Mouse (Mus musculus): ENCODE results near the gene Smim15. TPM values are rescaled to one million over a fixed set of nuclear protein-coding genes. Genes with fewer than 3 reads are reported as not detected.
A peak's percentile ranks its signal among the peaks of the same experiment; 100 is the strongest.

Gene Smim15
- total RNA-seq (2021), result 41.1 and 42.2 TPM in 2 replicates
- long read RNA-seq, experiment 1, transcript Smim15-201 (3 exons, 1,918 nt), result major isoform, 37 of 45 reads
- long read RNA-seq, experiment 1, partial matches to known transcripts, result 0 of 45 reads
- long read RNA-seq, experiment 1, other reads (novel, unspliced or antisense), result 1 of 45 reads
- long read RNA-seq, experiment 2, transcript Smim15-203 (2 exons, 830 nt), result minor isoform, 6 of 33 reads
- long read RNA-seq, experiment 2, transcript Smim15-201 (3 exons, 1,918 nt), result major isoform, 19 of 33 reads
- long read RNA-seq, experiment 2, partial matches to known transcripts, result 0 of 33 reads
- long read RNA-seq, experiment 2, other reads (novel, unspliced or antisense), result 3 of 33 reads

DNA sequence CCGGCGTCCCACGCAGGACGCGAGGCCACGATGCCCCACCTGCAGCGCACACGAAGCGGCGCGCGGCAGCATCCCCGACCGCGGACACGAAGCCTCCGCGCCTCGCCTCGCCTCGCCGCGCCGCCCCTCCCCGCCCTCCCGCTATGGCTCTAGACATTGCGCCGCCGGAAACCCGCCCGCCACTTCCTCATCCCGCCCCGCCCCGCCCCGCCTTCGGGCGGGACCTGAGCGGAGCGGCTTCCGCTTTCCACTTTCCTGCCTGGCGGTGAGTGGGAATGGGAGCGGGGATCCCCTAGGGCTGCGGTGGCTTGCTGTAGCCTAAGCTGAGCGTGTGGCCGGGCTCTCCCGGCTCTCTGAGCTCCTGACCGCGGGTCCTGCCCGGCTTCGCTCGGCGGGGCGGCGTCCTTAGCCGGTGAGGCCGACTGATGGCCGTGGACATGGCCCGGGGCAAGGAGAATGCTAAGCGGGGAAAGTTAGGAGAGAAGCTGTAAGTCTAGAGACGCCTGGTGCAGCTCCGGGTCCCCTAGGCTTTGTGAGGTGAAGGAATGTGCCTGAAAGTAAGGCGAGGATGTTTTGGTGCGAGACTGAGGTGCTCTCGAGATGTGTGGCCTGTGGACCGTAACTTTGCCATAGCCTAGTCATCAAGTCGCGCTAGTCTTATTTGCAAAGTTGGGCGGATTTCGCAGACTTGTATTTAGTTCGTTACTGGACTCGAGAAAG, at the start of gene Smim15:
TSS of gene Smim15 (plus strand) at position 225 of the 720 bp plus-strand sequence.
- peak; percentile 95 for DNase-seq

DNA sequence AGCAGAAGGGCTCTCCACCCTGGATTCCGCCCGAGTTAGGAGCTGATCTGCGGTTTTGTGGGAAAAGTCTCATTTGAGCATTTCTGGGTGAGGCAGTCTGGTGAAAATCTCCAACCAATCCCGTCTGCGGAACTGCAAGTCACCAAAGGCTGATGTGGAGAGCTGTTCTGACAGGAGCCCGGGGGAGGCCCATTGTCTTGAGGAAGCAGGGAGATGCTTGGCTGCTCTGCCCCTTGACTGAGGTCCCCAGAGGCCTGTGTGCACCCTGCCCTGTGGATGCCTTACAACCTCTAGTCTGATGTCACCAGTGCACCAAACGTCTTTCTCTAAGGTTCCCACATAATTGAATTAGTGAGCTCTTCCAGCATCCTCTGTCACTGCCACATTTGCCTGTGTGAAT, 49.0 kb upstream of the Smim15 start:
- DNase-seq, result no peak

DNA sequence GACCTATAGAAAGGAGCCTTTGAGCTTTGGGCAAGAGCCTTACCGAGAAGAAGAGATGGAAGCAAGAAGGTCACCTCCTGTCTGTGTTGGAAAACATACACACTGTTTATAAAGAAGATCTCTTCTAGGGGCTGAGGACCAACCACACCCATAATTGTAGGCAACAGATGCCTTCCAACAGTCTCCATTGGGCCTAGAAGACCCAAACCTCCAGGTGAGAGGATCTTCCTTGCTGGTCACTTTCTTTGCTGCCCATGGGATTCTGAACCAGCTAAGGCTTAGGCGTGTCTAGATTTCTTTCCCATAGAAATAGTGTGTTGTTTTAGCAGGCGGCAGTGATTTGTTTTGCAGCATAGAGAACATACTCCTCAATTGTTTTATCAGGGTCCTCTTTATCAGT, 47.9 kb upstream of the Smim15 start:
- no peak for DNase-seq

DNA sequence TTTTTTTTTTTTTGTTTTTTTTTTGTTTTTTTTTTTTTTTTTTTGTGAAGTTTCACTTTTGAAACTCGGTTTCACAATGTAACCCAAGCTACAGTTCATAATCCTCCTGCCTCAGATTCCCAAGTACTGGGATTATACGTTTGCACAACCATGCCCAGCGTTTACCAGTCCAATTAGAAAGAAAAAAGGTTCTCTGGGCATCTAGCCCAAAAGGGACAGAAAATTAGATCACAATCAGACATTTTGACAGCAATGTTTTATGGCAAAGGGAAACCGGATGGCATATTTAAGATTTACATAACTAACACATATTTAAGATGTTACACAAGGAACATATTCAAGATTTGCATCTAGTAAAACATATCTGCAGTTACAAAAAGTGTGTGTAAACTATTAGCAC, 36.4 kb upstream of the Smim15 start:
- no peak for DNase-seq

DNA sequence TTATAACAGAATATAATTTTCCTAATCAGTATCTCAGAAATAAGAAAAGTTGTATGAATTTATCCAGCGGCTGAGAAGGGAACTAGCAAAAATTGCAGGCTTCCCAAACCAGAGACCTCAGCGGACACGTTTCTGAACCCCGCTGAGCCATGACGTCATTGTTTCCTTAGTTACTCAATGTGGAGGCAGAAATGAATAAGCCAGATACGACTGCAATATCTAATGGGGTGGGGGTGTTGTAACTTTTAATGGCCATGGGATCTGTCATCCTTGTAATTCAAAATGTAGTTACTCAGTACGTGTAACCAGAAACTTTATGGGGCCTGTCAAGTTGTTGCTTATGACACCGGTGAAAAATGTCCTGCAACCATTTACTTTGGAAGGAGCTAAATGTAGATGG, 31.1 kb upstream of the Smim15 start:
- DNase-seq, result no peak

DNA sequence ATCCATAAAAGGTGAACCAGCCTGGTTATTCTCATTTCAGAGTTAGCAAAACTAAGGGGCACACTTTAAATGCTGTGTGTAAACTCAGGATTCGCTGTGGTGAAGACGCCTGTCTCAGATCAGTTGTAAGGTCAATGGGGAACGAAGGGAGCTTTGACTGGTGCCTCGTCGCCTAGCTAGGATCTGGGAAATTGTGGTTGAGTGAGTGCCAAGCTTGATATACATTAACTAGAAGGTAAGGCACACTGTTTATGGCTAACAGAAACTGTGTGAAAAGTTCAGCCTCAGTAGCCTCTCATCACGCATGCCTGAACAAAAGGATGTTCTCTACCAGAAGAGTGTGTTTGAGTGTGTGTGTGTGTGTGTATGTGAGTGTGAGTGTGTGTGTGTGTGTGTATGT, 30.4 kb upstream of the Smim15 start:
- DNase-seq, result no peak

DNA sequence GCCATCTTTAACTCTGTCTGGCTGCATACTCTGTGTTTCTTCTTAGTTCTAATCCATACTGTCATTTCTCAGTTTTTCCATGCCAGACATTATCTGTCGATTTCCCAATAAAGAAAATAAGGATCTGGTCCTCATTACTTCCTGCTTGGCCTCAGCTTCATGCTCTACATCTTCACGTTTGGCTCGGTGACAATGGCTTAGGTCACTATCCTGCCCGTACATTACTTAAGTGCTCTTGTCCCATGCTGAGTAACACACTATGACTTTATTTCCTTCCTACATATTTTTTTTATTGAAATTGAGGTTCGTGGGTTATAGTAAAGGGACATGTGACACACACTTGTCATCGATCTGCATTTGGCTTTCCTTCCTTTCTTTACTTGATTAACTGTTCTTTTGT, 29.1 kb upstream of the Smim15 start:
- DNase-seq, result no peak

DNA sequence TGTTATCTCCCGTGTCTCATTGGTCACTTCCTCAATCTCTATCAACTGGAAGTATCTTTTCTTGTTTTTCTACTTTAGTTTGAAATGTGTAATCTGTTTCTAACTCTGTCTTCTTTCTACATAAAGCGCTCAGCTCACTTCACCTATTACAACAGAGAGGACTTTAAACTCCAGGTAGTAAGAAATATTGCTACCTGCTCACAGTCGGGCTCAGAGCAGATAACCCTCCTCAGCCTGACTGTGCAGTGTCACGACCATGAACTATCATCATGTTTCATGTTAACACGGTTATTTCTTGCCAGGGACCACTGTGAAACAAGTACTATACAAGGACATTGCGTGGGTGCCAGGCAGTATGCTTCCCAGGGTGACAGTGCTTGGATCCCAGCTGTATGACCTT, 26.9 kb upstream of the Smim15 start:
- no peak for DNase-seq

DNA sequence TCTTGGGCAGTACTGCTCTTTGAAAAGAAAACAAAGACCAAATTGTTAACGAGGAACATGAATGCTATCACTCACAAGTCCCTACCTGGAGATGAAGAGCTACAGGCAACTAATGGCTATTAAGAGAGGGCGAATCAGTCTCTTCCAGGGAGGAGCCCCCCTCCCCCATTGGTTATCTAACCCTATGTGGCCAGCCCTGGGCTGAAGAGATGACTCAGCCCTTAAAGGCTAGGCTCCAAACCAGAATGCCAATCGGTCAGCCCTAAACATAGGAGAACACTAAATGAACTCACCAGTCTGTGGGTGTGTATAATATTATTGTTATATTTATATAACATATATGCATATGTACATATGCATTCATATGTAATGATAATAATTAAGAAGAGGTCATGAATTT, 18.4 kb upstream of the Smim15 start:
- DNase-seq, result no peak

DNA sequence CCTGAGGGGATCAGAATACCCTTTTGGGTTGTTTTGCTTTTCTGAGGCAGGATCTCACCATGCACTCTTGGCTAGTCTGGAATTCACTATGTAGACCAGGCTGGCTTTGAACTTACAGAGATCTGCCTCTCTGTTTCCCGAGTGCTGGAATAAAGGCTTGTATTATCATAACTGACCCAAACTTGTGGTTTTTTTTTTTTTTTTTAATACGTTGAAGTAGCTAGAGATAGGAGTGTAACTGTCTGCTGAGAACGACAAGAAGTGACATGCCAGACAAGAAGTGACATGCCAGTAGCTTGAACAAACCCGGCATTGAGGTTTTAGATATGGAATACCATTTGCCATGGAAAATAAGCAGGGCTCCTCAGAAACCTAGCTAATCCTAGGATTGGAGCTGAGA, 11.5 kb upstream of the Smim15 start:
- no peak for DNase-seq

DNA sequence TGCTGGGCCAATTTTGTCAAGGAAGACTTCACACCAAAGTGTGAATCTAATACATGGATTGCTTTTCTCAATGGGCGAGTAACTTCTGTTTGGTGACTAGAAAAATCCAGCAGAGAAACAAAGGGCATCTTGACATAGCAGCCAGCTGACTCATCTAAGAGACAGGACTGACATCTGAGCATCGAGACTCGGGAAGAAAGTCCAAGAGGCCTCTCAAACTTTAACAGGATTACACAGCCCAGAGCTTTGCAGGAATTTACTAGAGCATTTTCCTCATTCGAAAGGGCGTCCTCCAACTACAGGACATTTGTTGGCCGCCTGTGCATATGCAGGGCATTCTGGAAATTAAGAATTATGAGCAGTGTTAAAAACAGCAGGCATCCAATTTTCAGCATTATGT, 4.9 kb upstream of the Smim15 start:
- no peak for DNase-seq

DNA sequence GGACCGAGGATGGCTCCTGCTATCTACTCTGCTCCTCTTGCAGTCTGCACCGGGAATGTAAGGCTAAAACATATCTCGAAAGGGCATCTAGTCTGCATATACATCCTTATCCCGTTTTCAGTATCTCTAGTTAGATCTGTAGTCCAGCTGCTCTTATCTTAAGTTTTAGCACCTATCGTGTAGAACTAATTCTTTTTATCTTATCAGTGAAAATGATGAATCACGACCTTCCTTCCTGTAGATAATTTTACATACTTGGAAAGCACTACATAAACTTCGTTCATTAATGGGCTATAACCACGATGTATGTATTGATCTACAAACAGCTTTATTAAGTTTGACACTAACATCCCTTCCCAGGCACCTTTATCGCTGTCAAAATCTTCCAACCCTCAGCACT, 4.3 kb upstream of the Smim15 start:
- no peak for DNase-seq

DNA sequence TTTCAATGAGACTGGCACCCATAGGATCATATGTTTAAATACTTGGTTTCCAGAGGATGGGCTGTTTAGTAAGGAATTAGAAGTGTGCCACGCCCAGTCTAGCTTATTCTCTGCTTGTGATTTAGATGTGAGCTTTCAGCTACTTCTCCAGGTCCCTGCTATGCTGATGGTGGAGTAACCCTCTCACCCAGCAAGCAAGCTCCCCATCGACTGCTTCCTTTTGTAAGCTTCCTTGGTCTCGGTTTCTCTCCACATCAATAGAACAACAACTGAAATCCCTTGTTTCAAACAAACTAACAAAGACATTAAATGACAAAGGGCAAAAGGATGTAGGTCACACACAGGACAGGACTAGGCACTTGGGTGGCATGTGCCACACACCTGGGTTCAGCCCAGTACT, 3.8 kb upstream of the Smim15 start:
- no peak for DNase-seq

DNA sequence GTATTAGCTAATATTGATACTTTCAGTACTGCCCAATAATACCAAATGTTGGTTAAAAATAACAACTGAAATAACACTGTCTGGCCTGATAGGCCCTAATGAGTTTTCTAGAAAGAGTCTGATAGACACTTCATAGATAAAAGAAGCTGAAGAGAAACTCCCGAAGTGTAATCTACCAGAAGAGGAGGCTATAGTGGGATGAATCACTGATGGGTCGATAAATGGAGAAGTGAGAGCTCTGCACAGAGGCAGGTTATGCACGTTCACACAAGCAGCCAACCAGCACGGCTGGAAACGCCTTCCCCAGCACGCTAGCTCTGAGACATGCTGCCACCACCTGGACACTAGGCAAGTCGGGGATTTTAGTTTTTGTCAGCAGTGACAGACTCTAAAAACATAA, 2.9 kb upstream of the Smim15 start:
- peak; percentile 87 for DNase-seq

DNA sequence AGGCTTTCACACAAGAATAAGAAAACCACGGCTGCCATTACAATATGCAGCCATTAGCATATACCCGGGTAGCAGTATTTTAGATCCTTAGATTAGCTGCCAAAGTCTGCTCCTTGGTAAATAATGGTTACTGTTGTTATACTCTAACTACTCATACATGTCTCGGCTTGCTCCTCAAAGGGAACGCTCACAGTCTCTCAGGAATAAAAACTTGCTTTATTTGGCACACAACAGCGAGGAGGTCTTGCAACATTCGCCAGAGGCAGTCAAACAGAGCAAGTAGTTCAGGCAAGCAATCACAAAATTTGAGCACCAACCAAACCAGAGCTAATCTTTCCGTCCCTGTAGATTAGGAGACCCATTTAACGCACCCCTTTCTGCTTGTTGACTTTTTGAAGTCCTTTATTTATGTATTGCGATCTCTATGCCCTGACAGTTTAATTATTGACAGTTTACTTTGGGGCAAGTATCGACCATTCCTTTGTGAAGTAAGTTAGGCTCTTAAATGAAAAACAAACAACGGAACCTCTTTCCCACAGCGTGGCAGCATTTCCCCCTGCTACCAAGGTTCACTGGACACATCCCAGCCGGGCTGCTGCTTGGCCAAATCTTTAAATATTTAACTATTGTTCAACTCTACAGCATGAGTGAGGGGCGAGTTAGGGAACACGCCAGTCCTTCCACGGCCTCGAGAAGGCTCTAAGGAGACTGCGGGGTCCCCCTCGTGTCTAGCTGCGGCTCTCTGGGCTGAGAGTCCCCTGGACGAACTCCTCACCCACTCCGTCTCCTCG, 620 bp upstream of the Smim15 start:
- peak; percentile 49 for DNase-seq

DNA sequence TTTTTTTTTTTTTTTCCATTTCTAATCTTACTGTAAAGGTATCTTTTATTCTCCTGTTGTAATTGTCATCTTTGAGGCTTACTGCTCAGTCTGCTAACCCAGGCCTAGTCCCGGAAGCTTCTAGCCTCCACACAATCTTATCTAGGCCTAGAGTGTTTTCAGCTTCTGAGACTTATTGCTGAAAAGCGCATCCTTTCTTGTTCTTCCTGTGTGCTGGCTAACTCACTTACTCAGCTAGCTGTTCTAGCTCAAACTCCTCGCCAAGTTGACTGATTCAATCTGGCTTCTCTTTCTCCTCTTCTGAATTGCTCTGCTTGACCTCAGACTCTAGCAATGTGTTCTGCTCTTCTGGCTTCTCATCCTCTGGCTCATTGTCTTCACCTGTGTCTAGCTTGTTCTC, 1.4 kb downstream of the Smim15 start:
- DNase-seq, result no peak

DNA sequence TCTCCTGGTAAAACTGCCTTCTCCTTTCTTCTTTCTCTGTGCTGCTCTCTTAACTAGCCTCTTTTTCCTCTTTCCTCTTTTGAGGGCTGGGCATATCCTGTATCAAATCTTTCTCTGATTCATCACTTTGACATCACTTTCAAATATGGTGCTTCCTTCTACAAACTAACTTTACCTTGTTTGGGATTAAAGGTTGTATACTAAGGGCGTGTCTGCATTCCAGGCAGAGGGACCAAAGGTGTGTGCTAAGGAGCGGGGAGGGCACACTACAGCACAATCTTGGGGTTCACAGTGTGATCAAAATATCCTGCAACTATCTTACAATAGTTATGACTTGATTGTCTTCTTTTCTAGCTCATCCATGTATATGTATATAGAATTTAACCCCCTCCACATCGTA, 1.8 kb downstream of the Smim15 start:
- DNase-seq, result no peak

DNA sequence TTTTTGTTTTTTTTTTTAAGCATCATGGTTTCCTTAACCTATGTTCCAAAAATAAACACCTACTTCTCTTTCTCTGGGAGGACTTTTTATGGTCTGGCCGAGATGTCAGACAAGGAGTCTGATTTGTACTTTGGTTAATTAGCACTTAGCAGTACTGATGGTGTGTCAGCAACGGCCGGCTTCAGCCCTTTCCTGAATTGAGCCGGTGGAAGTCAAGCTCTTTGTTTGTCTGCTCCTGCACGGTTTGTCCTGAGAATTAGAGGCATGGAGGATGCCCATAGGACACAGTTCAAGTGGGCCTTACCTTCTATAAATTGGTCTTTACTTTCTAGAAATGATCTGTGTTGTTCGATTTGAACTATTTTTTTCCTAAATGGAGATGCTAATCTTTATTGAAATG, 2.6 kb downstream of the Smim15 start:
- no peak for DNase-seq

DNA sequence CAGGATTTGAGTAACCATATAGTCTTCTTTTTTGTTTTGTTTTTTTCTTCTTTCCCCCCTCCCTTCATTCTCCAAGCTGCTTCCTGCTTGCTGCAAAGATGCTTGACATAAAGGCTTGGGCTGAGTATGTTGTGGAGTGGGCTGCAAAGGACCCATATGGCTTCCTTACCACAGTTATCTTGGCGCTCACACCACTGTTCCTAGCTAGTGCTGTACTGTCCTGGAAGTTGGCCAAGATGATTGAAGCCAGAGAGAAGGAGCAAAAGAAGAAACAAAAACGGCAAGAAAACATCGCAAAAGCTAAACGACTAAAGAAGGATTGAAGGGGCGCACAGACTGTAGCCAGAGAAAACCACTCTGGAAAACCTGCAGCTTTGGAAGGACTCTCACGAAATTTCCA, 3.1 kb downstream of the Smim15 start:
- DNase-seq, result no peak

DNA sequence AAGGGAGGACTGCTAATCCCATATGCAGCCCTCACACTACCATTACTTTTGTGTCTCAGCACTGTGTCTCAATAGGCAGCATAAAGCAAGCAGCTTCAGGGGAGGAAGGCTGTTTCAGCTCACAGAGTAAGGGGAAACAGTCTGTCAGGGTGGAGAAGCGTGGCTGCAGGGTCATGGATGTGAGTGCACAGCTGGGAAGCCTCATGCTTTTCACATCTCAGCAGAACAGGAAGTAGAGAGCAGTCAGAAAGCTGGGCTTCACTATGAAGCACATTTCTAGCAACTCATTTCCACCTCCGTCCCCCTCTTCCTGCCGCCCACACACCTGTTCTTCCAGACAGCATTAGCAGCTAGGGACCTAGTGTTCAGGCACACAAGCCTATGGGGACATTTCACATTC, 12.7 kb downstream of the Smim15 start:
- DNase-seq, result no peak

DNA sequence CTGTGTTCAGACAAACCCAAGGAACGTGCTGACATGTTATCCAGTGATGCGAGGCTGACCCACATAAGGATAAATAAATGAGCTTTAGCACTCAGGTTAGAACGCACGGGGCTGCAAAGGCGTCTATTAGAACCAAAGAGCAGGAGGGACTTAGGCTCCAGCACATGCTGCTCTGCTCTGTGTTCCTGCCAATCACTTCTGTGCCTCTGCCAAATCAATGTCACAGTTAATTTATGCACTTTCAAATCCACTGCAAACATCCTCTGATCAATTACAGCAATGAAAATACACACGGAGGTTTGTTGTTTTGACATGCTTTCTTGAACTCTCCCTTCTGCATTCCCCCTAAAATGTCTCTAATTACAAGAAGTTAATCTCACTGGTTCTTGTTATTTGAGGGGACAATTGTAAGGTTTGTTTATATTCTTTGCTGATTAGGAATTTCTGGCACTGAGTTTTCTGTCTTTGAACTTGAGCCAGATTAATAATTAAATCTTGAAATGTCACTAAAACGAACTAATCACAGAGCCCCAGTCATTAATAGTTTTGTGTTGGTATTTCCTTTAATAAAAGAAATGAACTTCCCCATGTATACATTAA, 16.1 kb downstream of the Smim15 start:
- DNase-seq, result no peak

DNA sequence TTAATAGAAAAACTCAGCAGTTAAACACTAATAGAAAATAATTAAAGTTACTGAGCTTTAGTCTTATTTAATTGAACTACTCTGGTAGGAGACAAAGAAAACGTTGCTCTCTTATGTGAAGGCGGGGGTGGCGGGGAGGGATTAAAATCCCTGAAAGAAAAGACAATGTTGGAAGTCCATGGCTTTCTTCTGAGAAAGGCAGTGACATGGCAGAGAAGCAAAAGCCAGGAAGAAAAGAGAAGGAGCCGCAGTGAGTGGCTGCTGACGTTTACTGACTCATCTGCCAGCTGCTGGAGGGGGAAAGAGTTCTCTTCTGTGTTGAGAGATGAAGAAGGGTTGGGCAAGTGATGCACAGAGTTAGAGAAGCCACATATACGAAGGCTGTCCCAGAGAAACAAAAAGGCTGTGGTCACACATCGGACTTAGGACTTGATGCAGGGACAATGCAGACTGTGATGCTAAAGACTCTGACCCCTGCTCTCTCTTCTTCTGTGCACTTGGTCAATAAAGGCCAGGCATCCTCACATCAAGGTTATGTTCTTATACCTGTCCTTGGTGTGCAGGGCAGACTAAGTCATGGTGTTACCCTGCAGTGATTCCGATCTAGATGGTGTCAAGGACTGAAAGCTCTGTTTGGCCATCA, 16.8 kb downstream of the Smim15 start:
- no peak for DNase-seq
